Comparison of ENCODE assay signal across 17 mouse cellular contexts in the genomic region with DNA sequence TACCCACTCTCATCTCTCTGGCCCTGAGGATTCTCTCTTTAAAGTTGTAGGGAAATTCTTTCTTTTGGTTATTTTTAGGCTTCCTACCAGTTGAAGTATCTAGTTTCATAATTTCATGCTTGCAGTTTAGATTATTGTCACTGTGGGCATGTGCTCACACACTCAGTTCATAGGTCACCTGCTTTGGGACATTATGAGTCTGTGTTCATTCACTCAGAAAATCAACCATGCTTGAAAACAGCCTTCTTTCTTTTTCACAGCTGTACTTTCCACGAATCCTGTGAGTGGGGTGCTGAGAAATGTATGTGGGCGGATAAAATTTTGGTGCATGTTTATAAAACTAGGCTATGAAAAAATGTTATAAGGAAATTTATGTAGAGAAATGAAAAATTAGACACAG. TPM values are rescaled to one million over a fixed set of nuclear protein-coding genes. Genes with fewer than 3 reads are reported as not detected.
A peak's percentile ranks its signal among the peaks of the same experiment; 100 is the strongest.
DNase-seq lines count a peak whose midpoint lies in the region; ATAC-seq and TF ChIP-seq lines count a peak whose summit lies in the region.
"Had no signal": no experiment of that assay in that cellular context is flagged by ENCODE, and none has a peak within 500 bp of the region (broad histone marks: within the 10 kb centered on the region; RNA-seq: fewer than 3 reads in every experiment).

No protein-coding gene starts in this region.

- no peak for ATAC-seq in liver, embryonic 11.5 days (replicated peaks; ENCODE audit: low FRiP score)

- H3K4me2 ChIP-seq in liver, embryonic 11.5 days: no peak overlapping the region
- H3K4me2 ChIP-seq: heart, embryonic 12.5 days; liver, embryonic 13.5 days; neural tube, embryonic 13.5 days had no signal

- intact Hi-C loops in gastrocnemius, adult 2 months (cut with DNase I): no loop called here

- H3K27ac ChIP-seq in gastrocnemius, adult 2 months: peak overlapping the region; percentile 77
- H3K27ac ChIP-seq in liver, adult 2 months (replicated peaks; ENCODE audit: insufficient read depth, low read depth, low read length): no peak overlapping the region
- no peak overlapping the region for H3K27ac ChIP-seq in liver, embryonic 11.5 days (ENCODE audit: low read depth, low read length)
- H3K27ac ChIP-seq: forebrain, embryonic 10.5 days; hindbrain, embryonic 10.5 days; liver, embryonic 13.5 days; neural tube, embryonic 13.5 days had no signal

- no peaks in the 10 kb centered on the region; the same call in 1 of the 2 replicates for H3K36me3 ChIP-seq in liver, adult 2 months (ENCODE audit: control insufficient read depth, insufficient read depth, low read length)
- no peaks in the 10 kb centered on the region for H3K36me3 ChIP-seq in liver, embryonic 11.5 days (ENCODE audit: control insufficient read depth, insufficient read depth, low read length)
- H3K36me3 ChIP-seq: forebrain, embryonic 10.5 days; heart, embryonic 12.5 days; hindbrain, embryonic 10.5 days; liver, embryonic 13.5 days; neural tube, embryonic 13.5 days had no signal

- no peak overlapping the region for H3K9ac ChIP-seq in liver, adult 2 months (ENCODE audit: low read depth, low read length)
- no peak overlapping the region for H3K9ac ChIP-seq in liver, embryonic 11.5 days (ENCODE audit: low read depth, low read length)
- H3K9ac ChIP-seq: heart, embryonic 12.5 days; liver, embryonic 13.5 days; neural tube, embryonic 13.5 days had no signal

- 76% methylated on average over 2 of the region's 2 CpGs for WGBS in liver, adult 2 months
- 87% methylated on average over 2 of the region's 2 CpGs for WGBS in liver, embryonic 11.5 days

- H3K9me3 ChIP-seq in liver, embryonic 11.5 days (ENCODE audit: control insufficient read depth, low read length): no peaks in the 10 kb centered on the region
- H3K9me3 ChIP-seq: forebrain, embryonic 10.5 days; heart, embryonic 12.5 days; hindbrain, embryonic 10.5 days; liver, embryonic 13.5 days; neural tube, embryonic 13.5 days had no signal

- H3K79me2 ChIP-seq in liver, adult 2 months (ENCODE audit: control insufficient read depth, insufficient read depth, low read length): peaks cover 28% of the 10 kb centered on the region

- no peak for TF ChIP-seq POLR2A in liver, adult 2 months (IDR thresholded peaks at IDR 0.05; ENCODE audit: extremely low read depth, insufficient read depth, low read length)

- TF ChIP-seq CTCF in gastrocnemius, adult 2 months (IDR thresholded peaks at IDR 0.05): no peak
- TF ChIP-seq CTCF in liver, adult 2 months (IDR thresholded peaks at IDR 0.05; ENCODE audit: low read depth, low read length): no peak

- H3K27me3 ChIP-seq in liver, adult 2 months (ENCODE audit: control insufficient read depth, insufficient read depth, low read length): no peaks in the 10 kb centered on the region
- no peaks in the 10 kb centered on the region for H3K27me3 ChIP-seq in liver, embryonic 11.5 days (replicated peaks; ENCODE audit: control insufficient read depth, insufficient read depth, low read length)
- H3K27me3 ChIP-seq: heart, embryonic 12.5 days; liver, embryonic 13.5 days; neural tube, embryonic 13.5 days had no signal

- H3K4me1 ChIP-seq in liver, adult 2 months (ENCODE audit: control insufficient read depth, insufficient read depth, low read length): peaks cover 5% of the 10 kb centered on the region; the same call in 1 of the 2 replicates
- H3K4me1 ChIP-seq in liver, embryonic 11.5 days (replicated peaks; ENCODE audit: control insufficient read depth, insufficient read depth, low read length): no peaks in the 10 kb centered on the region

- no peak for DNase-seq in gastrocnemius, adult 2 months
- no peak for DNase-seq in gastrocnemius, adult 8-10 months (ENCODE audit: low spot score in 2 of 2)
- peak; percentile 61 for DNase-seq in liver, adult 2 months (ENCODE audit: extremely low read depth, low read depth, low spot score)
- DNase-seq in liver, embryonic 11.5 days (ENCODE audit: low spot score): no peak
- peak; percentile 85 for DNase-seq in Muller cell, postnatal 12 days (ENCODE audit: inconsistent ontology term)
- peak; percentile 35 for DNase-seq in lung, postnatal 36 days
- DNase-seq in thymus, postnatal 4 days: no peak
- no peak for DNase-seq in layer of hippocampus, postnatal 10 days (ENCODE audit: low spot score in 2 of 2)
- DNase-seq: cerebellum, adult 9-10 months; gastrocnemius, postnatal 14 days; kidney, adult 11 months; liver, embryonic 13.5 days; thymus, adult 18-20 months had no signal

- H3K4me3 ChIP-seq in gastrocnemius, adult 2 months: no peak overlapping the region
- H3K4me3 ChIP-seq in liver, adult 2 months (ENCODE audit: insufficient read depth, low read depth, low read length): no peak overlapping the region
- no peak overlapping the region for H3K4me3 ChIP-seq in liver, embryonic 11.5 days (ENCODE audit: low read depth, low read length)
- H3K4me3 ChIP-seq: forebrain, embryonic 10.5 days; heart, embryonic 12.5 days; hindbrain, embryonic 10.5 days; liver, embryonic 13.5 days; neural tube, embryonic 13.5 days had no signal

RNA-seq across cellular contexts. Expression of gene Lrch3, which starts 20.6 kb away (rescaled TPM):
- total RNA-seq in gastrocnemius, adult 2 months (2021): 10 to 100 TPM; 14.1 to 16.0 TPM
- total RNA-seq in gastrocnemius, adult 8-10 months (2022): 10 to 100 TPM; 11.6 to 15.3 (median 13.8) TPM
- 9.8 and 11.3 TPM in 2 replicates for total RNA-seq in liver, adult 2 months (2014; rRNA removed)
- polyA plus RNA-seq in liver, adult 2 months (2012; rRNA removed): 3.7 and 5.3 TPM in 2 replicates
- polyA plus RNA-seq in liver, embryonic 11.5 days (2014; fragmentation: Nextera tagmentation; extraction: Ambion mirVana): 15.9 and 16.3 TPM in 2 replicates
- total RNA-seq in layer of hippocampus, postnatal 10 days (2021): 10 to 100 TPM; 34.3 to 37.1 TPM

RNA-seq across cellular contexts. Expression of gene Rubcn, which starts 56.9 kb away (rescaled TPM):
- 10 to 100 TPM; 24.0 to 28.5 TPM for total RNA-seq in gastrocnemius, adult 2 months (2021)
- total RNA-seq in gastrocnemius, adult 8-10 months (2022): 10 to 100 TPM; 22.4 to 29.0 (median 25.9) TPM
- 12.6 and 16.8 TPM in 2 replicates for total RNA-seq in liver, adult 2 months (2014; rRNA removed)
- 15.0 and 17.0 TPM in 2 replicates for polyA plus RNA-seq in liver, adult 2 months (2012; rRNA removed)
- 10.6 and 11.0 TPM in 2 replicates for polyA plus RNA-seq in liver, embryonic 11.5 days (2014; fragmentation: Nextera tagmentation; extraction: Ambion mirVana)
- 10 to 100 TPM; 55.0 to 61.3 TPM for total RNA-seq in layer of hippocampus, postnatal 10 days (2021)

RNA-seq across cellular contexts. Expression of gene Fyttd1, which starts 57.2 kb away (rescaled TPM):
- 10 to 100 TPM; 95.0 to 95.1 TPM for total RNA-seq in gastrocnemius, adult 2 months (2021)
- total RNA-seq in gastrocnemius, adult 8-10 months (2022): 100 to 1,000 TPM; 107 to 123 (median 116) TPM
- 20.6 and 21.4 TPM in 2 replicates for total RNA-seq in liver, adult 2 months (2014; rRNA removed)
- polyA plus RNA-seq in liver, adult 2 months (2012; rRNA removed): 4.7 and 5.3 TPM in 2 replicates
- polyA plus RNA-seq in liver, embryonic 11.5 days (2014; fragmentation: Nextera tagmentation; extraction: Ambion mirVana): 79.9 and 92.7 TPM in 2 replicates
- total RNA-seq in layer of hippocampus, postnatal 10 days (2021): 100 to 1,000 TPM; 134 to 147 TPM

Comparison
In these comparisons a context has a peak if more than half of its experiments do, and no peak if none do; other contexts are left out.
1. DNase-seq: peak in liver, adult 2 months (single experiment), Muller cell, postnatal 12 days (single experiment) and lung, postnatal 36 days (single experiment); none in gastrocnemius, adult 2 months (single experiment), gastrocnemius, adult 8-10 months (0 of 2), liver, embryonic 11.5 days (single experiment), thymus, postnatal 4 days (single experiment) and layer of hippocampus, postnatal 10 days (0 of 2).